Mouse (Mus musculus): ENCODE results near the gene Purb. TPM values are rescaled to one million over a fixed set of nuclear protein-coding genes. Genes with fewer than 3 reads are reported as not detected.

Gene Purb
- polyA plus RNA-seq (2015; fragmentation: Illumina TruSeq; extraction: RNeasy Lipid Tissue Mini Kit (QIAGEN cat#74804); ENCODE audit: low read depth, low replicate concordance): 168 TPM

GRCm38 (mm10) chr11:6475867-6476484, at the start of gene Purb:
TSS of gene Purb (minus strand) at chr11:6475917.

DNA sequence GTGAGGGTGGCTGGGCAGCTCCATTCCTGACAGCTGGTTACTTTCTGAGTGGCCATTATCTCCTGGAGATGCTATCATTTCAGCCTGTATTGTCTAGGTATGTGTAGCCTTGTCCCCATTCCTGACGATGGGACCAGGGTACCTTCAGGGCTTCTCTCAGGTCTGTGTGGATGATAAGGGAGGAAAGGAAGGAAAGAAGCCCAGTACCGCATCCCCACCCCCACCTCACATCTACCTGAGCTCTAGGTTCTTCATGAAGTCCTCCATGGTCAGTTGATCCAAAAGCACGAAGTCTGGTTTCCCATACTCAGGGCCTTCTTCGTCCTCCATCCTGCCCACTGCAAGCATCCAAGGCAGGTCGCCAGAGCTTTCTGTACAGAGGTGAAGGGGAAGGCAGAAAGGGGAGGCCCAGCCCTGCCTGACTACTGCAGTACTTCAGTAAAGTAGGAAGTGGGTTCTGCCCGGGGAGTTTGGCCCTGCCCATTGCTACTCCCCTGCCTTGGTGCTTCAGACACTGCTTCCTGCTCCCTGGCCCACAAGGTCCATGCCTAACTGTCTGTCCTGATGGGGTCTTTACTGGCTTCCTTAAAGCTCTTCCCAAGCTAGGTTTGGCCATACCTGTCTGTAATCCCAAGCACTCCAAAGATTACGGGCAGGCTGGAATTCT, 44.9 kb upstream of the Purb start, which contains the start of gene Myo1g:
Gene Myo1g (minus strand): TSS at position 459 of the 667 bp plus-strand sequence.

DNA sequence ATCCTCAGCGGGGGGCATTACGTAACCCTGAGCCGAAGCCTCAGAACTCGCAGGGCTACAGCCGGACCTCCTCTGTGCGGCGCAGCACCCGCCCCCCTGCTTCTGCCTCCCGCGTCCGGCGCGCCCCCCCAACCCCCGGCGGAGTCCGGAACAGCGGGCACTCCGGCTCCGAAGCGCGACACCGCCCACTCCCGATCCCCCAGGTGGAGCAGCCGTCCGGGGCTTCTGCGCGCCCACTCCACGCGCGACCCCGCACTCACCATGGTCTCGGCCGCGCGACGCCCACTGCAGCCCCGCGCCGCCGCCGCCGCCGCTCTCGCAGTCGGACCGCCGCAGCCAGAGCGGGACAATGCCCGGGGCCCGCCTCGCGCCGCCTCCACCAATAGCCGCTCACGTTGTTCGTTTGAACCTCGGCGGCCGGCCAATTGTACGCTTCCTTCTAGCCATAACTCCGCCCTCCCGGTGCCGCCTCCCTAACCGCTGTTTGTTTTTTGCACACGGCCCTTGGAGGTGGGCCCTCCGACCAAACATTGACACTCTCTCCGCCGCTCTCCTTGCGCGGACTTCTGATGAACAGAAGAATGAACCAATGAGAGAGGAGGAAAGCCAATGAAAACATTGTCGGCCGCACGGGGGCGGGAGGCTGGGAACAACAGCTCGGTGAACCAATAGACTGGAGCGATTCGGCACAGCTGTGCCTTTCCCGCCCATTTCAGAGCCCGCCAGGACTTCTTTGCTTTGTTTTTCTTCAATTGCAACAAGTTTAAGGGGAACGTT, 31.5 kb downstream of the Purb start, which contains the start of gene H2afv:
Gene H2afv (minus strand): TSS at position 367 of the 777 bp plus-strand sequence.

Other genes with a start within 250 kb of the Purb start
- gene Npc1l1, start 245.8 kb downstream of the Purb start, polyA plus RNA-seq (2015; fragmentation: Illumina TruSeq; extraction: RNeasy Lipid Tissue Mini Kit (QIAGEN cat#74804); ENCODE audit: low read depth, low replicate concordance): 0.97 TPM
- gene Ddx56, start 208.1 kb downstream of the Purb start, polyA plus RNA-seq (2015; fragmentation: Illumina TruSeq; extraction: RNeasy Lipid Tissue Mini Kit (QIAGEN cat#74804); ENCODE audit: low read depth, low replicate concordance): 40.0 TPM
- 94.1 TPM for gene Tmed4, start 201.0 kb downstream of the Purb start, polyA plus RNA-seq (2015; fragmentation: Illumina TruSeq; extraction: RNeasy Lipid Tissue Mini Kit (QIAGEN cat#74804); ENCODE audit: low read depth, low replicate concordance)
- 163 TPM for gene Ogdh, start 184.3 kb downstream of the Purb start, polyA plus RNA-seq (2015; fragmentation: Illumina TruSeq; extraction: RNeasy Lipid Tissue Mini Kit (QIAGEN cat#74804); ENCODE audit: low read depth, low replicate concordance)
- gene Zmiz2, start 86.8 kb downstream of the Purb start, polyA plus RNA-seq (2015; fragmentation: Illumina TruSeq; extraction: RNeasy Lipid Tissue Mini Kit (QIAGEN cat#74804); ENCODE audit: low read depth, low replicate concordance): 132 TPM
- 3,507 TPM for gene Ppia, start 60.5 kb downstream of the Purb start, polyA plus RNA-seq (2015; fragmentation: Illumina TruSeq; extraction: RNeasy Lipid Tissue Mini Kit (QIAGEN cat#74804); ENCODE audit: low read depth, low replicate concordance)
- 88.1 TPM for gene H2afv, start 31.5 kb downstream of the Purb start, polyA plus RNA-seq (2015; fragmentation: Illumina TruSeq; extraction: RNeasy Lipid Tissue Mini Kit (QIAGEN cat#74804); ENCODE audit: low read depth, low replicate concordance)
- 0.18 TPM for gene Myo1g, start 45.0 kb upstream of the Purb start, polyA plus RNA-seq (2015; fragmentation: Illumina TruSeq; extraction: RNeasy Lipid Tissue Mini Kit (QIAGEN cat#74804); ENCODE audit: low read depth, low replicate concordance)
- 70.4 TPM for gene Ccm2, start 71.0 kb upstream of the Purb start, polyA plus RNA-seq (2015; fragmentation: Illumina TruSeq; extraction: RNeasy Lipid Tissue Mini Kit (QIAGEN cat#74804); ENCODE audit: low read depth, low replicate concordance)
- 50.2 TPM for gene Nacad, start 130.1 kb upstream of the Purb start, polyA plus RNA-seq (2015; fragmentation: Illumina TruSeq; extraction: RNeasy Lipid Tissue Mini Kit (QIAGEN cat#74804); ENCODE audit: low read depth, low replicate concordance)
- 32.2 TPM for gene Tbrg4, start 150.2 kb upstream of the Purb start, polyA plus RNA-seq (2015; fragmentation: Illumina TruSeq; extraction: RNeasy Lipid Tissue Mini Kit (QIAGEN cat#74804); ENCODE audit: low read depth, low replicate concordance)
- not detected for gene Wap, start 162.7 kb upstream of the Purb start, polyA plus RNA-seq (2015; fragmentation: Illumina TruSeq; extraction: RNeasy Lipid Tissue Mini Kit (QIAGEN cat#74804); ENCODE audit: low read depth, low replicate concordance)
- 45.2 TPM for gene Ramp3, start 182.6 kb upstream of the Purb start, polyA plus RNA-seq (2015; fragmentation: Illumina TruSeq; extraction: RNeasy Lipid Tissue Mini Kit (QIAGEN cat#74804); ENCODE audit: low read depth, low replicate concordance)